Mouse (Mus musculus): ENCODE data around the gene Chil1. TPM values are rescaled to one million over a fixed set of nuclear protein-coding genes. Genes with fewer than 3 reads are reported as not detected.
A peak's percentile ranks its signal among the peaks of the same experiment; 100 is the strongest.

The Chil1 gene
- total RNA-seq, 2 experiments from 2014 or later, result 5.0 to 5.9 TPM

DNA sequence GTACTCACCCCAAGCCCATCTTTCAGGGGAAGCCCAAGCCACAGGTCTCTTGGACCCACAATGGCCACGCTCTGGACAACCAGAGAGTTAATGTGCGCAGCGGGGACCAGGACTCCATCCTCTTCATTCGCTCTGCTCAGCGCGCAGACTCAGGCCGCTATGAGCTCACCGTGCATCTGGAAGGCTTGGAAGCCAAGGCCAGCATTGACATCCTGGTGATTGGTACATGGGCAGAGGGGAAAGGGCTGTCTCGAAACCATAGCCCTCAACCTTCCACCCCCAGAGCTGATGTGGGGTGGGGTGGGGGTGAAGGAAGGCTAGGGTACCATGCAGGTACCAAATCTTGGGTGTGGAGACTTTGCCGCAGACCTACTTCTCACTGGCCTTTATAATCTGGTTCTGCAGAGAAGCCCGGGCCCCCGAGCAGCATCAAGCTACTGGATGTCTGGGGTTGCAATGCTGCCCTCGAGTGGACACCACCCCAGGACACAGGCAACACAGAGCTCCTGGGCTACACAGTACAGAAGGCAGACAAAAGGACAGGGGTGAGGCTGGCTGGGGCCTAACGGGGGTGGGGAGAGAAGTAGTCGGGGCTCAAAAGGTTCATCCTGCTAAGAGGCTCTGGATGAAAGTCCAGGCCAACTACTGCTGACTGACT is 15.5 kb downstream of the Chil1 start:
- intact Hi-C loops (cut with DNase I), result loop anchor here (5.0 kb wide), 1 partner anchor 35 kb away; no protein-coding TSS in a partner anchor
- no peak for DNase-seq (ENCODE audit: extremely low spot score in 1 of 2, low spot score in 2 of 2)

DNA sequence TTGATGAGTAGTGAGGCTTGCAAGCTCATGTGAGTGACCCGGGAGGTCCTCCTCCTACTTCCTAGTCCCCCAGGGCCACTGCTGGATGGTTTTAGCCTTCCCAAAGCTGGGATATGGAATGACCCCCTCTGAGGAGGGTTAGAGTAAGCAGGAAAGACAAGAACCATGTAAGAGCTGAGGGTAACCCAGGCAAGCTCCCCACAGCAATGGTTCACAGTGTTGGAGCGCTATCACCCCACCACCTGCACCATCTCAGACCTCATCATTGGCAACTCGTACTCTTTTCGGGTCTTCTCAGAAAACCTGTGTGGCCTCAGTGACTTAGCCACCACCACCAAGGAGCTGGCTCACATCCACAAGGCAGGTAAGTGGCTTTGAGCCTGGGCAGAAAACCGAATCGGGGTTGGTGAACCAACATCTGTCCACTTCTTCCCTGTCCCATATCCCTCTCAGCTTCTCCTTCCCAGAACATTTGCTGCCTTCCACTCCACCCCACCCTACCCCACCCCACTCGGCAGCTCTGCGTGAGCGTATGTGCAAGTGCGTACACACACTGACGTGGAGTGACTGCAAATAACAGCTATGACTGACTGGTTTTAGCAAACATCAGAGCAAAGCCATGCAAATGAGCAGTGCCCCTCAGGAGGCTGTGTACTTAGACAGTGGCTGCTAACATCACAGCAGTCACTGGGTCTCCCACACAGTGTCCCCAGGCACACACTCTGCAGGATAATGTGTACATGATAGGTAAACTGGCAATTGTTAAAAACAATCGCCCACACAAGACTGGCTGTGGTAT is 16.4 kb downstream of the Chil1 start:
- intact Hi-C loops (cut with DNase I), result loop anchor here (5.0 kb wide), 1 partner anchor 34 kb away; no protein-coding TSS in a partner anchor

DNA sequence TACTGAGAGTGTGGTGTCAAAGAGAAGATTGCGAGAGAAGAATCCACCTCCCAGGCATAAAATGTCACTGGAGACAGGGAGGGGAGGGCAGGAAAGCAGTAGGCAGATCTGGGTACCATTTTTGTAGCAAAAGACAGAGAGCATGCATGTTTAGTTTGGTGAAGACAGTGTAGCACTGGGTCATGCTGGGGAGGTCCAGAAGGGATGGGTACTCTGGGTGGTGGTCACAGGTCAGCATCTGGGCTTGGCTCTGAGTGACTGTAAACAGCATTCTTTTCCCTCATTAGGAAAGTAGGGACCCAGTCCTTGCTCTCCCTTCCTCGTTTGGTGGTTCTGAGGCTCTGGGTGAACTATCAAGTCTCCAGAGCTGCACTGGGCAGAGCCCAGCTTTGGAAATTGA is 18.5 kb downstream of the Chil1 start:
- intact Hi-C loops (cut with DNase I), result no loop called here
- no peak for DNase-seq (ENCODE audit: extremely low spot score in 1 of 2, low spot score in 2 of 2)

More for the DNA sequence above, 16.4 kb downstream of the Chil1 start:
- DNase-seq (ENCODE audit: extremely low spot score in 1 of 2, low spot score in 2 of 2), result no peak

DNA sequence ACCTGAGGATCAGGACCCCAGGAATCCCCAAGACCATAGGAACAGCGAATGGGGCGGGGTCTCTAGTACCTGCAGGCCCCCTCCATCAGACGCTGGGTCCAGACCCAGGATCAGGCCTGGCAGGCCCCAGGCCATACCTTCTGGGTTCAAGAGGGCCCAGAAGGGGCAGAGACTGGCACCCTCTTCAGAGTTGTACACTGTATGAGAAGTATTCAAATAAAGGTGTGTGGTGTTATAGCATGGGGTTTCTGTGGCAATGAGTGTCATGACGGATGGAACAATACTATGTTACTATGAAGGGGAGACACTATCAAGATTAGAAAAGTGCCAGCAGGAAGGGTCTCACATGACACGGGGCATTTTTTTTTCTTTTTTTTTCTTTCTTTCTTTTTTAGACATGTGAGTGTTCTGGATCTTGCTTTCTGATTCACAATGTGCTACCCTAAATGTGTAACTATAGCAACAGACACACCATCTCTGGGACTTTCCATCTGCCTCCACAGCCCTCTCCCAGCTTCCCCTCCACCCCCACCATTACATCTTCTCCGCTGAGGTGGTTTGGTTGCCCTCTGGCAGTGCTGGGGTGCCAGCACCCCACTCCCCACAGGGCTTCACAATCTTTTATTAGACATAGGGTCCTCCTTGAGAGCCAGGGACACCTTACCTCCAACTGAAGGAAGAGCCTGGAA is 19.2 kb downstream of the Chil1 start:
- peak in 1 of 2 experiments; percentile 56 for DNase-seq (ENCODE audit: extremely low spot score in 1 of 2, low spot score in 2 of 2)
- intact Hi-C loops (cut with DNase I), result no loop called here

DNA sequence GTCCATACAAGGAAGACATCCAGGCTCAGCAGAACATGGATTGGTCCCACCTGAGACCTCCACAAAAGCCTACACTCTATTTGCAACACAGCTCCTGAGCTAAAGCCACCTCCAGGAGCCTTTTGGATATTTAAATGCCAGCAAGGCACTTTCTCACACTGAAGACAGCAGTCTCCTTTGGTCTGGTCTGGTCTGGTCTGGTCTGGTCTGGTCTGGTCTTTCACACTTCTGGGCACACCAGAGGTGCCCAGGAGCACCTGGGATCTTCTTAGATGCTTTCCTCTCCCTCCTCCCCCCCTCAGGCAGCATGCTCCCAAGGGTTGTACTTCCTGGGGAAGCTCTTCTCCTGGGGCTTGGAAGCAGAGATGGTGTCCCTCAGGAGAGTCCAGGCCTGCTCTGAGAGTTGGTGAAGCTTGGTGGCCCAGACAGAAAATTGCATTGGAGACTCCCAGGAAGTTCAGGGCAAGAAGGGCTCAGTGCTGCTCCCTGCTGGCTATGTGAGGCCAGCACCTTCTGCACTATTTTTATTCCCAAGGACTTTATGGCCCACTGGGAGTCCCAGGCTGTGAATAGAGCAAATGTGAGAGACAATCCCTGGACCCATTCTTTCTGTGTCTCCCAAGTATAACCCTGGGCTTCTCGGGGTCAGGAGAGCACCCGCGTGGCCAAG is 19.9 kb downstream of the Chil1 start:
- intact Hi-C loops (cut with DNase I), result no loop called here
- DNase-seq (ENCODE audit: extremely low spot score in 1 of 2, low spot score in 2 of 2), result peak in 1 of 2 experiments; percentile 72

GRCm38 (mm10) chr1:134204230-134204629 is 22.3 kb downstream of the Chil1 start:
- intact Hi-C loops (cut with DNase I), result no loop called here
- DNase-seq (ENCODE audit: extremely low spot score in 1 of 2, low spot score in 2 of 2), result peak; percentile 48 to 52

GRCm38 (mm10) chr1:134205296-134206018 is 23.5 kb downstream of the Chil1 start:
- intact Hi-C loops (cut with DNase I), result no loop called here
- DNase-seq (ENCODE audit: extremely low spot score in 1 of 2, low spot score in 2 of 2), result peak in 1 of 2 experiments; percentile 28

- peak in 1 of 2 experiments; percentile 21 for DNase-seq (ENCODE audit: extremely low spot score in 1 of 2, low spot score in 2 of 2)
- intact Hi-C loops (cut with DNase I), result no loop called here
Observed at GRCm38 (mm10) chr1:134206085-134206484, 24.1 kb downstream of the Chil1 start.

GRCm38 (mm10) chr1:134210179-134210755 is 28.3 kb downstream of the Chil1 start:
- DNase-seq (ENCODE audit: extremely low spot score in 1 of 2, low spot score in 2 of 2), result peak in 1 of 2 experiments; percentile 60
- intact Hi-C loops (cut with DNase I), result no loop called here

- intact Hi-C loops (cut with DNase I), result no loop called here
- no peak for DNase-seq (ENCODE audit: extremely low spot score in 1 of 2, low spot score in 2 of 2)
Observed at GRCm38 (mm10) chr1:134211043-134211442, 29.1 kb downstream of the Chil1 start.

- intact Hi-C loops (cut with DNase I), result no loop called here
- DNase-seq (ENCODE audit: extremely low spot score in 1 of 2, low spot score in 2 of 2), result no peak
Observed at GRCm38 (mm10) chr1:134211631-134212030, 29.7 kb downstream of the Chil1 start.

- no peak for DNase-seq (ENCODE audit: extremely low spot score in 1 of 2, low spot score in 2 of 2)
- intact Hi-C loops (cut with DNase I), result no loop called here
Observed at GRCm38 (mm10) chr1:134212351-134212750, 30.4 kb downstream of the Chil1 start.

DNA sequence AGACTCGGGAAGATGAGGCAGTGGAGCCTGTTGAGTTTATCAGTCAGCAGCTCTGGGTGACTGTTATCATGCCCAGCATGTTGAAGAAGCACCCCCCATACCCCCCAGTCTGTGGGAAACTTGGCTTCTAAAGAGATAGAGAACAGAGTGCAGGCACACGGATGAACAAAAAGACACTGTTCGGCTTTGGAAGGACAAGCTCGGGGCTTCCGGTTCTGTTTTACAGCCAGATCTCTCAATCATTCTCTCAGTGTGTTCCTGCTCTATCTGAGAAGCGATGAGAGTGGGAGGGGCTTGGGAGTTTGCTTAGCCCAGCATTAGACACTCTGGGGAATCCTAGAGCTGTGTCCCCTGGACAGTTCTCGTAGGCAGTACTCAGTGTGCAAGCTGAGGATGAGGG is 31.4 kb downstream of the Chil1 start:
- peak in 1 of 2 experiments; percentile 33 for DNase-seq (ENCODE audit: extremely low spot score in 1 of 2, low spot score in 2 of 2)
- intact Hi-C loops (cut with DNase I), result no loop called here

DNA sequence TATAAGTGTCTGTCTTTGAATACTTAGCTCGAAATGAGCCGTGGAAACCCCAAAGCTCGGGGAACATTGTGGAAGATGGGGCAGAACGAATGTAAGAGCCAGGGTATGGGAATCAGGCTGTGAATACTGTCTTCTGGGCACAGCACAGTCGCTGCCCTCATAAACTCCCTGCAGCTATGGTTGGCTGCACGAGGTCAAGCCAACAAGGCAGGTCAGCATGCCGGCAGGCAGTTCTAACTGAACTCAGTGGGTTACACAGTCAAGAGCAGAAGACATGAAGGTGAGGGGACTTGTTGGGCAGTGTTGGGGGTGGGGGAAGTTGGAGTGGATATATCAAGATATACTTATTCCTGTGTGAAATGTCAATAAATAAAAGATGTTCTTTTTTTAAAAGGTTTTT is 33.1 kb downstream of the Chil1 start:
- intact Hi-C loops (cut with DNase I), result no loop called here
- no peak for DNase-seq (ENCODE audit: extremely low spot score in 1 of 2, low spot score in 2 of 2)

- DNase-seq (ENCODE audit: extremely low spot score in 1 of 2, low spot score in 2 of 2), result peak in 1 of 2 experiments; percentile 27
- intact Hi-C loops (cut with DNase I), result no loop called here
Observed at GRCm38 (mm10) chr1:134215751-134216628, 34.0 kb downstream of the Chil1 start.

DNA sequence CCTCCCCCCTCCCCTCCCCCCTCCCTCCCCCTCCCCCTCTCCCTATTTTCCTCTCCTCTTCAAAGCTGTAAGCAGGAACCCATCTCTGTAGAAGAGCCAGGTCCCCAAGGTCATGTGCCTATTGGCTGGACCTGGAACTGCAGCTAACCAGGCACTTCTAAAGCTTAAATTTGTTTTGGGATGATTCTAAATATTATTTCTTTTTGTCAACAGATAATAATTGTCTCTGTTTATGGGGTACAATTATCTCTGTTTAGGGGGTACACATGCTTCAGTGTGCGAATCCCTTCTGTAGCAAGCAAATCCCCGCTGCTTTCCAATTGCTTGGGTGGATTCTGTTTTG is 34.6 kb downstream of the Chil1 start:
- no peak for DNase-seq (ENCODE audit: extremely low spot score in 1 of 2, low spot score in 2 of 2)
- intact Hi-C loops (cut with DNase I), result no loop called here

GRCm38 (mm10) chr1:134217028-134217481 is 35.1 kb downstream of the Chil1 start:
- peak in 1 of 2 experiments; percentile 36 for DNase-seq (ENCODE audit: extremely low spot score in 1 of 2, low spot score in 2 of 2)
- intact Hi-C loops (cut with DNase I), result no loop called here

Data from left cerebral cortex, postnatal 10 days (tissue).